Mouse (Mus musculus): ENCODE measurements around the gene Pacrg. TPM values are rescaled to one million over a fixed set of nuclear protein-coding genes. Genes with fewer than 3 reads are reported as not detected.

The Pacrg gene
- polyA plus RNA-seq, 1 experiment from 2014 or later = 1.1 TPM

DNA sequence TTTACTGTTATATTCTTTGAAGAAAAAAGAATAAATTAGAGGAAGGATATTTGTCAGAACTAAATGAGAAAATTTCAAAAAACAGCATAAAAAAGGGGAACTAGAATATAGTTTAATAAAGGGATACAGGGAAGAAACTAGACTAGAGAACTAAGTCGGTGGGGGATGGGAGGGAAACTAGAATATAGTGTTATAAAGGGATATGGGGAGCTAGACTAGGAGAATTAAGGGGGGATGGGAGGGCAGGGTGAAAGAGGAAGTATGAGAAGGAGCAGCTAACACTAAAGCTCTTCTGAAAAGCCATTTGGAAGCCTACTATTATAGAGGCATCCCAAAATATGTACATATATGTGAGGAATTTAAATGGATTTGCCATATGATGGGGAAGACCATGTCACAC, 75.8 kb downstream of the Pacrg start:
- Histone ChIP-seq H3K9ac (ENCODE audit: low read length) (no peak overlapping the region), H3K4me1 (ENCODE audit: control insufficient read depth, insufficient read depth, low read length) (no peaks in the 10 kb centered on the region), H3K27ac (ENCODE audit: low read length) (no peak overlapping the region), H3K4me3 (ENCODE audit: low read length) (no peak overlapping the region), H3K27me3 (ENCODE audit: control insufficient read depth, insufficient read depth, low read length) (no peaks in the 10 kb centered on the region), H3K9me3 (replicated peaks; ENCODE audit: control insufficient read depth, low read length) (no peaks in the 10 kb centered on the region), H3K4me2 (ENCODE audit: low read depth, low read length) (no peak overlapping the region), H3K36me3 (ENCODE audit: control insufficient read depth, insufficient read depth) (no peaks in the 10 kb centered on the region)
- WGBS = 94% methylated on average over 1 of the region's 1 CpGs
- no peak for ATAC-seq (replicated peaks; ENCODE audit: extremely low read depth, insufficient read depth, low FRiP score)

DNA sequence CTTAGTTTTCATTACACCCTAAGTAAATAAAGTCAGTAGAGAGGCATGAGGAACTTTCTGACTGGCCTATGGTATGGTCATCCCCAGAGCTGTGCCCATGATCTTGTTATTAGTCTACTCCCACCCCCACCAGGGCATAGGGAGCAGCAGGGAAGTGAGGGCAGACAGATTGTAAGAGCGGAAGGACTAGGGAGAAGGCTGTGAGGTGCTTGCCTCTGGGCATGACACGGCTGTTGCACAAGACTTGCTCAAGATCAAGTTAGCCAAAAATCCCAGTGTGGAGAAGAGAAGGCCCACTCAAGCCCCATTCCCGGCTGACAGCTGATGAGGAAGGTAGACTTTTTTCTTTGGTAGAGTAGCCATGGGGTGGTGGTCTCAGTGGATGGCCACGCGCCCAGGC, 82.7 kb downstream of the Pacrg start:
- Histone ChIP-seq H3K4me2 (ENCODE audit: low read depth, low read length) (no peak overlapping the region), H3K9ac (ENCODE audit: low read length) (no peak overlapping the region), H3K36me3 (ENCODE audit: control insufficient read depth, insufficient read depth) (no peaks in the 10 kb centered on the region), H3K9me3 (replicated peaks; ENCODE audit: control insufficient read depth, low read length) (no peaks in the 10 kb centered on the region), H3K4me3 (ENCODE audit: low read length) (no peak overlapping the region), H3K4me1 (ENCODE audit: control insufficient read depth, insufficient read depth, low read length) (0 out of 2 replicates have a peak, but pooled peaks cover 2% of the 10 kb centered on the region), H3K27ac (ENCODE audit: low read length) (no peak overlapping the region), H3K27me3 (ENCODE audit: control insufficient read depth, insufficient read depth, low read length) (no peaks in the 10 kb centered on the region)
- no peak for ATAC-seq (replicated peaks; ENCODE audit: extremely low read depth, insufficient read depth, low FRiP score)
- WGBS = 90% methylated on average over 5 of the region's 5 CpGs

DNA sequence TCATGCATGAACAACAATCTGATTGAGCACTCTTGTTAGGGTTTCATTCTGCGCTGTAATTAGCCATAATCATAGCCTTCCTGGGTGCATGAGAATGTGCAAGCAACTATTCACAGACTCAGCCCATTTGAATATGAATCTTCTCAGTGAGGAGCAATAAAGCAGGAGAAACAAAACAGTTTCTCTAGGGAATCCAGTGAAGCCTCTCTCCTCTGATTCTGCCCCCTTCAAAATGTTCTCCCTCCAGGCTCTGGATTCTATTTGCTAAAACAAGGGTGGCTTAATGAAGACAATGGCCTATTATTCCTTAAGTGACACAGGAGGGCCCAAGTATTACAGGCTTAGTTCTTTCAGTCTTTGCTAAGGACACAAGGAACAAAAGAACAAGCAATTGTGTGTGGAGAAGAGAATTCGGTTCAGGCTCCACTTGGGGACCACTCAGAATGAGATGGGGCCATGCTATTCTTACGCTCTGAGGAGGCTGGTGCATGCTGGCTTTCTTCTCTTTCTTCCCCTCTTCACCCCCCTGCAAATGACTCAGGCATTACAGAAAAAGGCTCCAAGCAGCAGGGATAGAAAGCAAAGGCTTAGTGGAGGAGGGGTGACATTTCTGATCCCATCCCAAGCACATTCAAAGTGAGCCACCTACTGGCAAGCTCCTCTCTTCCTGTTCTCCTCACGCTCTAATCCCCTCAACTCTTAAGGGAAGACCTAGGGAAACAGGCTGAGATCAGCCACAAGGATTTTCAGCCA, 95.2 kb downstream of the Pacrg start:
- H3K27ac ChIP-seq (ENCODE audit: low read length) = peak overlapping the region; percentile 38; the same call in 1 of the 2 replicates
- peak overlapping the region; percentile 30; the same call in 1 of the 2 replicates for H3K4me2 ChIP-seq (ENCODE audit: low read depth, low read length)
- H3K36me3 ChIP-seq (ENCODE audit: control insufficient read depth, insufficient read depth) = no peaks in the 10 kb centered on the region
- ATAC-seq (replicated peaks; ENCODE audit: extremely low read depth, insufficient read depth, low FRiP score) = peak; percentile 77
- no peaks in the 10 kb centered on the region for H3K9me3 ChIP-seq (replicated peaks; ENCODE audit: control insufficient read depth, low read length)
- H3K9ac ChIP-seq (ENCODE audit: low read length) = no peak overlapping the region
- peaks cover 5% of the 10 kb centered on the region; the same call in 1 of the 2 replicates for H3K4me1 ChIP-seq (ENCODE audit: control insufficient read depth, insufficient read depth, low read length)
- no peaks in the 10 kb centered on the region for H3K27me3 ChIP-seq (ENCODE audit: control insufficient read depth, insufficient read depth, low read length)
- WGBS = 37% methylated on average over 4 of the region's 4 CpGs
- H3K4me3 ChIP-seq (ENCODE audit: low read length) = no peak overlapping the region

DNA sequence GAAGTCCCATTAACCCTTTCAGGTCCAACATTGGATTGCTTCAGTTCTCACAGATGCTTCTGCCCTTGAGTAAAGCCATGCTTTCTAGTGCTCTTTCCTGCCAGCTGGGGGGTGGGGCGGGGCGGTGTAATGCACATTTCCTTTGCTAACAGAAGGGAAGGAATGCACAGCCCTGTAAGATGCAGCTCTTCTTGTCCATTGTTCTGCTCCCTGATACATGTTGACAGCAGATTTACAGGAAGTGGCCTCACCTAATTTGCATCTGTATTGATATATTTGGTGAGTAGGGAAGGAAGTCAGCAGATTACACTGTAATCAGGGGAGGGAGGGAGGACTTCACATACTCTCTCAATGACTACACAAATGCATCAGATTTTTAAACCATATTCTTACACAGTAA, 100.0 kb downstream of the Pacrg start:
- Histone ChIP-seq H3K27me3 (ENCODE audit: control insufficient read depth, insufficient read depth, low read length) (no peaks in the 10 kb centered on the region), H3K4me2 (ENCODE audit: low read depth, low read length) (no peak overlapping the region), H3K27ac (ENCODE audit: low read length) (no peak overlapping the region), H3K36me3 (ENCODE audit: control insufficient read depth, insufficient read depth) (no peaks in the 10 kb centered on the region), H3K9ac (ENCODE audit: low read length) (no peak overlapping the region), H3K4me1 (ENCODE audit: control insufficient read depth, insufficient read depth, low read length) (peaks cover 5% of the 10 kb centered on the region; the same call in 1 of the 2 replicates), H3K4me3 (ENCODE audit: low read length) (no peak overlapping the region), H3K9me3 (replicated peaks; ENCODE audit: control insufficient read depth, low read length) (no peaks in the 10 kb centered on the region)
- ATAC-seq (replicated peaks; ENCODE audit: extremely low read depth, insufficient read depth, low FRiP score) = no peak; the same call in 1 of the 2 replicates
- 63% methylated on average over 2 of the region's 2 CpGs for WGBS

DNA sequence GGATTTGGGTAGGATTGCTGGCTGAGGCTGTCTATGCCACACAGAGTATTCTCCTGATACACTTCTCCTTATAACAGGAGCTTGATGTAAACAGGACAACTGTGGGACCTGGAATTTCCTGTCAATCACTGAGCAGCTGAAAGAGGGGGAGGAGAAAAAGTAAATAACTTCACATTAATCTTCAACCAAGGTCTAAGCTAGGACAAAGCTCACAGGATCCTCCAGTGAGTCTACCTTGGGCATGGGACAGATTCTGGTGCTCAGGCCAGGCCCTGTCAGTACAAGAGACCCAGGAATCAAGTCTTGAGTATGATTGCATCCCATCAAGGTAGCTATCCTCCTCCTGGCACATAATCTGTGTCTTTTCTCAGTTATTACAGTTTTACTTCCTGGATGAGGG, 102.1 kb downstream of the Pacrg start:
- Histone ChIP-seq H3K9ac (ENCODE audit: low read length) (no peak overlapping the region), H3K4me2 (ENCODE audit: low read depth, low read length) (no peak overlapping the region), H3K4me3 (ENCODE audit: low read length) (no peak overlapping the region), H3K9me3 (replicated peaks; ENCODE audit: control insufficient read depth, low read length) (no peaks in the 10 kb centered on the region), H3K4me1 (ENCODE audit: control insufficient read depth, insufficient read depth, low read length) (no peaks in the 10 kb centered on the region), H3K27me3 (ENCODE audit: control insufficient read depth, insufficient read depth, low read length) (no peaks in the 10 kb centered on the region), H3K27ac (ENCODE audit: low read length) (no peak overlapping the region), H3K36me3 (ENCODE audit: control insufficient read depth, insufficient read depth) (no peaks in the 10 kb centered on the region)
- no peak for ATAC-seq (replicated peaks; ENCODE audit: extremely low read depth, insufficient read depth, low FRiP score)

DNA sequence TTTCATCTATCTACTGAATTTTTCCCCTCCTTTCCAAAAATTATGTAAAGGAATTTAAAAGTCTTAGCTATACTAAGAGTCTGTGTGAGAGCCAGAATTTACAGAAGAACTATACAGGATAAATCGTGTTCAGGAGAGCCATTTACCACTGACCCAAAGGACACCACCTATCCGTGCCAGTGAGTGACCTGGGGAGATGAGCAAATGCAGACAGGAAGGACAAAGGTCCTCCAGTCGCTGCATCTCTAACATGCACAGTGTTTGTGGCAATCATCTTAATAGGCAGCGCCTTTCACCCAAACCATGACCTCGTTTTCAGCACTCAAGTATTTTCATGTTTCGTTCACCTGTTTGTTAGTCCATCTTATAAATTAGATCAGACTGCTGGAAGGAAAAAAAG, 105.4 kb downstream of the Pacrg start:
- 79% methylated on average over 6 of the region's 6 CpGs for whole genome bisulfite sequencing
- Histone ChIP-seq H3K4me1 (ENCODE audit: control insufficient read depth, insufficient read depth, low read length) (no peaks in the 10 kb centered on the region), H3K9ac (ENCODE audit: low read length) (no peak overlapping the region), H3K4me2 (ENCODE audit: low read depth, low read length) (no peak overlapping the region), H3K4me3 (ENCODE audit: low read length) (no peak overlapping the region), H3K9me3 (replicated peaks; ENCODE audit: control insufficient read depth, low read length) (no peaks in the 10 kb centered on the region), H3K27ac (ENCODE audit: low read length) (no peak overlapping the region), H3K27me3 (ENCODE audit: control insufficient read depth, insufficient read depth, low read length) (no peaks in the 10 kb centered on the region), H3K36me3 (ENCODE audit: control insufficient read depth, insufficient read depth) (no peaks in the 10 kb centered on the region)
- ATAC-seq (replicated peaks; ENCODE audit: extremely low read depth, insufficient read depth, low FRiP score) = no peak

DNA sequence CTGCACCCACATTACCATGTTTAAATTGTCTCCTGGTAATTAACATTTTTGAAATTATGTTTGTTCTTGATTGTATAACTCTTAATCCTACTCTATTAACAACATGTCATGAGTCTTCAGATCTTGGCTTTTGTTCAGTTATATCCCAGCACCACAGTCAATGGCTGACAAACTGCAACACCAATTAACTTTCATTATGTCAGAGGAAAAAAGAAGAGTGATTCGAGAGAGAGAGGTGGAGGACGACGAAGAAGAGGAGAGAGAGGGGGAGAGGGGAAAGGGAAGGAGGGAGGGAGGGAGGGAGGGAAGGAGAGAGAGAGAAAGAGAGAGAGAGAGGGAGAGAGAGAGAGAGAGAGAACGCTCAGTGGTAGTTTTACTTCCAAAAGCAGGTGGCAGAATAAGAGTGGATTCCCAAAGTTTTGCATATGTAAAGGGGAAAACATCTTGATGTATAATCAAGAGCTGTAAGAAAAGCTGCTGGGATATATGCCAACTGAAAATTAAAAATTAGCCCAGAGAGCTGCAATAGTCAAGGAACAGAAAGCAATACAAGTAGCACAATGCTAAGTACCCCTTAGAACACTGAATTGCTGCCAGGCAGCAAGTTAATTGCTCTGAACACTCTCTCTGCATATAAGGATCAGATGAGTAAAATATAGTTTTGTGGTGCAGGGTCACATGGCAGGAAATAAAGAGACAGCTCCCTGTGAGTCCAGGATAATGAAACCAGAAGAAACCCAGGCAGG, 107.6 kb downstream of the Pacrg start:
- no peak overlapping the region for H3K9ac ChIP-seq (ENCODE audit: low read length)
- no peak for ATAC-seq (replicated peaks; ENCODE audit: extremely low read depth, insufficient read depth, low FRiP score)

DNA sequence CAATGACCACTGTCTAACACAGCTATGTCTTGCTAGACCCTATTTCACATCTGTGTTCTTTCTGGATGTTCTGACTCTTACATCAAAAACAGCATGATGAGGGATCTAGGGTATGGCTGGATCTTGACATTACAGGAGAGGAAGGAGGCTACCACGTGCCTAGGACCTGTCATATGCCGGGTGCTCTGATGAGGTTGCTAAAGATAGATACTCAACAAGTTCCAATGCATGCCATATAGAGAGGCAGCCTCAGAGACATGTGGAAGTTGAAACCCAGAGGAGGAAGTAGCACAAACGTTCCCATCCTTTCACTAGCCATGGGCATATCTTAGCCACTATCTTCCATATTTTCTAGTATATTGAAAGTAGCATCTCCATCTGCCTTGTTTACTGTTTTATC, 115.3 kb downstream of the Pacrg start:
- H3K27ac ChIP-seq (ENCODE audit: low read length) = no peak overlapping the region
- no peaks in the 10 kb centered on the region for H3K27me3 ChIP-seq (ENCODE audit: control insufficient read depth, insufficient read depth, low read length)
- 41% methylated on average over 3 of the region's 3 CpGs for WGBS
- H3K4me1 ChIP-seq (ENCODE audit: control insufficient read depth, insufficient read depth, low read length) = peaks cover 3% of the 10 kb centered on the region
- H3K9me3 ChIP-seq (replicated peaks; ENCODE audit: control insufficient read depth, low read length) = no peaks in the 10 kb centered on the region
- no peaks in the 10 kb centered on the region for H3K36me3 ChIP-seq (ENCODE audit: control insufficient read depth, insufficient read depth)
- H3K4me2 ChIP-seq (ENCODE audit: low read depth, low read length) = no peak overlapping the region
- ATAC-seq (replicated peaks; ENCODE audit: extremely low read depth, insufficient read depth, low FRiP score) = no peak; the same call in 1 of the 2 replicates
- no peak overlapping the region for H3K4me3 ChIP-seq (ENCODE audit: low read length)
- no peak overlapping the region for H3K9ac ChIP-seq (ENCODE audit: low read length)

More for the DNA sequence above, 107.6 kb downstream of the Pacrg start:
- Histone ChIP-seq H3K27ac (ENCODE audit: low read length) (no peak overlapping the region), H3K4me3 (ENCODE audit: low read length) (no peak overlapping the region), H3K4me1 (ENCODE audit: control insufficient read depth, insufficient read depth, low read length) (no peaks in the 10 kb centered on the region), H3K4me2 (ENCODE audit: low read depth, low read length) (no peak overlapping the region), H3K36me3 (ENCODE audit: control insufficient read depth, insufficient read depth) (no peaks in the 10 kb centered on the region), H3K9me3 (replicated peaks; ENCODE audit: control insufficient read depth, low read length) (no peaks in the 10 kb centered on the region), H3K27me3 (ENCODE audit: control insufficient read depth, insufficient read depth, low read length) (no peaks in the 10 kb centered on the region)
- WGBS = 52% methylated on average over 4 of the region's 4 CpGs

DNA sequence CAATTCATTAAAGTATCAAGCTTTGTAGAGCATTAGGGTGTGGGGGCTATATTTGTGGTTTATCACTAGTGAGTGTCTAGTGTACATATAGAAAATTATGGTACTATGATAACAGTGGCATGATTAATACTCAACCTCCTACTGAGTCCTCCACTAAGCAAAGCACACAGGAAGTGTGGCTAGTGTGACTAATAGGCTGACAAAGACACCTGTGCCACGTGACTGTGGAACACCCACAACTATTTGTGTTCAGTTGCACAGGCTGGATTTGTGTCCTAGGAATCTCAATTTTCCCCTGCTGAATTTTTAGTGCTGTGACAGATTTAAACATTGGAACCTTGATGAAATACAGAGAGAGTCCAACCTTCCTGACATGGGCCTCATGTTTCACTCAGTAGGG, 118.5 kb downstream of the Pacrg start:
- ATAC-seq (replicated peaks; ENCODE audit: extremely low read depth, insufficient read depth, low FRiP score) = no peak
- H3K4me2 ChIP-seq (ENCODE audit: low read depth, low read length) = no peak overlapping the region
- H3K27ac ChIP-seq (ENCODE audit: low read length) = no peak overlapping the region
- no peaks in the 10 kb centered on the region for H3K36me3 ChIP-seq (ENCODE audit: control insufficient read depth, insufficient read depth)
- WGBS = 62% methylated on average over 1 of the region's 1 CpGs
- H3K4me3 ChIP-seq (ENCODE audit: low read length) = no peak overlapping the region
- H3K9me3 ChIP-seq (replicated peaks; ENCODE audit: control insufficient read depth, low read length) = no peaks in the 10 kb centered on the region
- H3K27me3 ChIP-seq (ENCODE audit: control insufficient read depth, insufficient read depth, low read length) = no peaks in the 10 kb centered on the region
- peaks cover 9% of the 10 kb centered on the region for H3K4me1 ChIP-seq (ENCODE audit: control insufficient read depth, insufficient read depth, low read length)
- no peak overlapping the region for H3K9ac ChIP-seq (ENCODE audit: low read length)
